Mouse (Mus musculus) right cerebral cortex, postnatal 4 days (tissue): Measurements from ENCODE around the gene Cenpm.
"Not testable (repeated sequence)": the region's sequence is repeated elsewhere in the genome, so short reads cannot be mapped to it uniquely, and the experiment has no call there.

Experiments
- DNase-seq: peaks from one replicate; pipeline ENCODE4 v3.0.0-alpha.2; 2022

Gene Cenpm

DNA sequence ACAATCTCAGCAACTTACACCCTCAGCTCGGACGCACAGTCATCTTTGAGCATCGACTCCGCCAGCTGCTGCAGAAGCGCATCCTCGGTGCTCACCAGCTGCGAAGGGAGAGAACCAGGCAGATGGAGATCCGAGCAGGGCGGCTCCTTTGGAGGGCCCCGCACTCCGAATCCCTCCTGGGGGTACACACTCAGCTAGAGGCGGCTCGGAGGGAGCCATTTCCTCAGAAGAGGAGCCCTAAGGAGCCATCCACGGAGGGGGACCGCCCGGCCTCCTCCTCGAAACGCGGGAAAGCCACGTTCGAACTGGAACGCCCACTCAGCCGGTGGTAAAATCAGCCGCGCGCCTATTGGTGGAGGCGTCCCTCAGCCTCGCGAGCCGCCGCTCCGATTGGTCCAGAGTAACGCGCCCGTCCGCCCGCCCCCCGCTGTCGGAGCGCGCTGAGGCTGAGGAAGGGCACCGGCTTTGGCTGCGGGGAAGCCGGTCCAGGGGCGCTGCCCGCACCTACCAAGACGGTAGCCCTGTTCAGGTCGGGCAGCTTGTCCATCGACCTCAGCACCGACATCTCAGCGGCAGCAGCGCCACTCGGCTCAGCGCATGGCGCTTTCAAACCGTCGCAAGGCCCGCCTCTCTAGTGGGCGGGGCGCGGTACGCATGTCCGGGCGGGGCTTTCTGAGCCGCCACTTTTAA lies at the start of gene Cenpm:
Gene Cenpm (minus strand): TSS at position 634 of the 690 bp plus-strand sequence.
- DNase-seq = peak; percentile 93

DNA sequence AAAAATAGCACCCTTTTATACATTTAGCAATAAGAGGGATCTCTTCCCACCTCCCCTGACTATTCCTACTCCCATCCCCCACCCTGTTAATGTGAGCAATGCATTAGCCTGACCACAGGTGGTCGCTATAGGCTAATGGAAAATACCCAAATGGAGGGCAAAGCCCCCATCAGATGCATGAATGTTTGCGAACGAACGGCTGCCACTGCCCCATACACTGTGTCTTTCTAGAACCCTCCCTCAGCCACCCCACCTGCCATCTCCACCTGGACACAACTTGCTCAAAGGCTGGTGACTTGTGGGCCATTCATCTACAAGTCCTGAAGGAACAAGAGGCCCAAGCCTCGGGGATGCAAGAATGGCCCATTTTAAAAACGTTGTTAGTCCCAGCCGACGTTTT lies 49.5 kb upstream of the Cenpm start:
- no peak for DNase-seq

DNA sequence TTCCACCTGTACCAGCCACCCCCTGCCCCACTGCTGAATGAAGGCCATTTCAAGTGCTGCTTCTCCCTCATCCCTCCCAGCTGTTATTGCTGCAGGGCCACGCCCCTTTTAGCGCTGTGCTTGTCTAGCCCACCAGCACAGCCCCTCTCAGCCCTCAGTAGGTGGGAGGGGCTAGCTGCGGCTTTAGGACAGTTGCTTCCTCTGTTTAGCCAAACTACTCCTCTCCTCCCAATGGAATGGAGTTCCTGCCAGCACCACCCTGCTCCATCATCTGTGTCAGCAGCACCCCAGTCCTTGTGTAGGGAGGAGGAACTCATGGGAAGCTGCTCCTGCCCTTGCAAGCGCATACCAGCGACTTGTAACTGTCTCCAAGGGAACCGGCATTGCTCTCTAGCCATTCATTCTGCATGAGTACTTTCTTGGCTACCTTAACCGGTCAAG lies 48.7 kb upstream of the Cenpm start:
- DNase-seq = no peak

DNA sequence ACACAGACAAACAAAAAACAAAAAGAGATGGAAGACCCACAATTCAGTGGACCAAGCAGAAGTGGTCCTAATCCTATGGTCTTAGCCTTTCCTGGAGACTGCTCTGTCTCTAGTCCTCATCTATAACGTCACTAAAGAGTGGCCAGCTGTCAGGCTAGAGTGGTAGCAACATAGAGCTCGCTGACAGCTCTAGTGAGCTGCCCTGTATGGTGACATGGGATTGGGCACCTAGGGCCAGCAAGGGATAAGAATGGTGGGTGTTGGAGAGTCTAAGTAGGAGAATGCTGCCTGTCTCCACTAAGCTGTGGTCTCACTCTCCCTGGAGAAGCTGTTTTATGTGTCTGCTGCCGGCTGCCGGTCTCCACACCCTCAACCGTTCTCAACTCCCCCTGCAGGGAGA lies 48.3 kb upstream of the Cenpm start:
- DNase-seq = no peak

DNA sequence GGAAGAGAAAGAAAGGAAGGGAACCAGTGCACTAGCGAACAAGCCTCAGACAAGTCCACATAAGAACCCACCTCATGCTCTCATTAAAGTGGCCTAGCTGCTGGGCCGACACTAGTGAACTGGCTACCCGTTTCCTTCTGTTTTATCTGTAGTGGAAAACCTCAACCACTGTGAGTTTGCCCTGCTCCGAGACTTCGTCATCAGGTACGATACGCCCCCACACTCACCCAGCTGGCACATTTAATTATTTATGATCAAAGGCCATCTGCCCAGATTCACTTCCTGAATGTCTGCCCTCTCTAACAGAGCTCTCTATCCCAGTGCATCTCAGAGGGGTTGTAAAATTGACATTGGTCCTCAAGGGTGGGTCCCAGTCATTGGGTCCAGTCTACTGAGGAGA lies 45.7 kb upstream of the Cenpm start:
- DNase-seq = no peak

DNA sequence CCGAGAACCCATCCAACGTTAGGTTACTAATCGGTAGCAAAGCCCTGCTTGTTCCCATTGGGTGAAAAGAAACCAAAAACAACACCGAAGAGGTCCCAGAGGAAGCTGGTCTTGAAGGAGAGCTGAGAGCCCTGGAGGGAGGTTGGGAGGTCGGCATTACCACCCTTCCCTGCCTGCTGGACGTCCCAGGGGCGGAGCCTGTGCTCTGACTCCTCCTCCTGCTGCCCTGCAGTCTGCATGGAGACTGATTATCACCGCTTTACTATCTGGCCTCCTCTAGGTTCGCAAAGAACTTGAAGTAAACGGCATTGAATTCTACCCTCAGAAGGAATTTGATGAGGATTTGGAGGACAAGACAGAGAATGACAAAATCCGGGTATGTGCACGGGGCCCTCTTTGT lies 41.6 kb upstream of the Cenpm start:
- no peak for DNase-seq

DNA sequence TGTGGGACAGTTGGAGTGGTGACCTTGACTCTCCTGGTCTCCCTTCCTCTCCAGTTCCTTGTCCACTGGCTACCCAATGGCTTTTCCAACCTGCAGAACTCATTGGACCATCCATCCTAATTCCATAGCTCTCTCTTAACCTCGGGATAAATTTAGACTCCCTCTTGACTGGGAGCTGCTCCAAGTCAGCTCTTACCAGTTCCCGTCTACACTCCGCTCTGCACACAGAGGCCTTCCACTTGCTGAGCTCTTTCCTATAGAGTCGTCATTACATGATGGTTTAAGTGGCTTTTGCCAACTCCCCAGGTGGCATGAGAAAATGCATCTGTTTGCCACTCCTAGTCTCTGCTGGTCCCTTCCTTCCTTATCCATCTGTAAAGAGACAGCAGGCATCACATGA lies 36.1 kb upstream of the Cenpm start:
- DNase-seq = no peak

DNA sequence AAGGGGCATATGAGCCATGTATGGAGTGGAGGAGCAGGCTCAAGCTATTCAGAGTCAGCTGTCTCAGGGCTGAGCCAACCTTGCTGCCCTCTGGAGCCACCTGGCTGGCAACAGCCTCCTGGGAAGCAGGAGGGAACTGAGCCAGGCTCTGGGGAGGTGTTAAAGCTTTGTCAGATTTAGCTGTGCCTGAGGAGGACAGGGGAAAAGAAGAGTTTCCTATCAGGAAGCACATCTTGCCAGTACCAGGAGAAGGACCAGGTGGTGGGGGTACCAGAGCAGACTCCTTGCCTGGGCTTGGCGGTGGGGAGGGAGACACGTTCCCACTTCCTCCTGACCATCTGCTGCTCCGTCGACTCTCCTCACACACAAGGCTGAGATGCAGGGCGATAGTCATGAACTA lies 33.0 kb upstream of the Cenpm start:
- no peak for DNase-seq

DNA sequence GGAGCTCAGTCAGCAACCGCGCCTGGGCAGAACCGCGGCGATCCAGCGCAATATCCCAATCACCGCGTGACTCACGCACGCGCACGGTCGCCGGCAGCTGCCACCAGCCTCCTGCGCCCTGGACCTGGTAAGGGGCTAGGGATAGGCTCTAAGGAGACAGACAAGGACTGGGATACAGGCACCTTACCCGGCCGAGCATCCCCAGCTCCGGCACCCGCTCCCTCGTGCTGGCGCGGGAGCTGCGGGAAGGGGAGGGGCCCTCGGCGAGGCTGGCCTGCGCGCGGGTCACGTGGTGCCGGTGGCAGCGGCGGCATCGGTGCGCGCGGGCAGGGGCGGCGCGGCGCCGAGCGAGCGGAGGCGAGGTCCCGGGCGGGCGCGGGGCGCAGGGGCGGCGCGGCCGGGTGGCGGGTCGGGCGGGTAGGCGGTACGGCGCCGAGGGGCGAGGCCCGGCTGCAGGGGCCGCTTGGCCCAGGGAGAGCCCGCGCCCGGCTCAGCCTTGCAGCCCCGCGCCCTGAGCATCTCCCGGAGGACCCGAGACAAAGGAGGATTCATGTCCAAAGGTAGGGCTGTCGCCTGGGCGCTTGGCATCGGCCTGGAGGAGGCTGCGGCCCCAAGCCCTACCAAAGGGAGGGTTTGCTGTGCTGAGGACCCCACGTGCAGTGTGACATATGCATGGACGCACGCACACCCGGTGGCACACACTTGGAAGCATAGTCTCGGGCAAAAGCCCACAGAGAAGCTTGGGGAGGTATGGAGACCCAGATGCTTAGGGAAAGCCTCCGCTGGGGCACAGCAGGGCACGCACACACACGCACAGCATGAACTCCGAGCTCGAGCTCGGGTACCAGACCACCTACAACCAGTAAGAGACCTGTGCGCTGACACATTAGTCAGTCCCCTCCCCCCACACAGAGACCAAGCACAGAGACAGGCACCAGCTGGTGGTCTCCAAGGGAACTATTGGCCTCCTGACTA lies 30.7 kb upstream of the Cenpm start:
- DNase-seq = peak; percentile 82

DNA sequence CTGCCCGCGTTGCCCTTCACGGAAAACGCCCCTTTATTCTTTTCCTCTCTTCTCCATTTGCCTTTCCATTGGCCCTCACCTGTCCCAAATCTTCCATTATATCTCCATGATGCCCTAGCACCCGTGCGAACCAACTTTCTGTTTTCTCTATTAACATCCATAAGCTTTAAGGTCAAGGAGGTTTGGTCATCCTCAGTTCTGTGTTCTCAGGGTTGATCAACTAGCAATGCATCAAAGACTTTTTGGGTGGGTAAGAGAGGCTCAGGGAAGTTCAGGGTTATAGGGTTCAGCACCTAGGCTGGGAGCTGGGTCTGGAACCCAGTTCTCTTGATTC lies 30.0 kb upstream of the Cenpm start, which contains the start of gene Sept3:
Gene Sept3 (plus strand): TSS at position 301 of the 334 bp plus-strand sequence.
- DNase-seq = no peak

DNA sequence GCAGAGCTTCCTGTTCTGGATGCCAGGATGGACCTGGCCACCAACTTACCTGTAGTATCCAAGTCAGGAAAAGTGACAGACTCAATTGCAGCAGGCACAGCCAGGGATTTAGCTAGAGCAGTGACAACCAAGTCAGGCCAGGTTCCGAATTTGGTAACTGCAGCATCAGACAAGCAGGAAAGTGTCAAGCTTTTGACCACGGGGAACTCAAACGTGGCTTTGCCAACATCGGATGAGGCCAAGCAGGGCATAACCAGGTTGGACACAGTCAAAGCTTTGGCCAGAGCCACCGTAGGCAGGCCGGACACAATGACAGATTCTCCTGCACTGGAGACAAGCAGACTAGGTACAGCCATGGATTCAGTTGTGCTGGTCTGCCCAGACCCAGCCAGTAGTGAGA lies 27.7 kb upstream of the Cenpm start:
- DNase-seq = no peak

DNA sequence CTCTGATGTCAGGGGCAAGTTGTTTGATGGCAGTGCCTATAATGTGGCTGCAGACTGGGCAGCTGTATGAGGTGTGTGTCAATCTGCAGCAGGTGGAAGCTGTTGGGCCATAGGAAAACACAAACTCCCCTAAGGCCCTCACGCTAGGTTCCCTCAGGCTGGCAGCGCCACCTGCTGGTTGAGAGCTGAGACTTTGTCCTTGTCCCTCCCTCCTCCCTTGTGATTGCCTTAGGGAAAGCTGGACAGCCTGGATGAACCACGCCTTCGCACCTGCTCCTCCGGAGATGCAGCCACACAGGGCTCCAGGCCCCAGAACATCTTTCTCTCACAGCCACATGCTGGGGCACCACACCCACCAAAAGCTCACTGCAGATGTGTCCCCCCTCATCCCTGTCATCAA lies 26.7 kb upstream of the Cenpm start:
- DNase-seq = peak; percentile 91

DNA sequence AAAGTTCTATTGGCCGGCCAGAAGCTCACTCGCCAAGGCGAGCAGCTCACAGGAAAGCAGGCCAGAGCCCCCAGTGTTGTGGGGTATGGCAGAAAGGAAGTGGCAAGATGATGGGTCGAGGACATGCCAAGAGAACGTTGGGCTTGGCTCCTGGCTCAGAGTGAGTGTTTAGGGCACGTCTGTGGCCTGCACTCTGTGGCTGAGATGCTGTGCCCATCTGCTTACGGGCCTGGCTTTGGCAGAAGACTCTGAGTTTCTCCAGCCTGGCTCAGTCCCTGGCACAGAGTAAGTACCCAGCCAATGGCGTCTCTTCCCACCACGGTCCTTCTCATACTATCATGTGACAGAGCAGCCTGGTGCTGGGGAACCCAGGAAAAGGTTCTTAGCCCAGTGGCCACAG lies 24.2 kb upstream of the Cenpm start:
- DNase-seq = no peak

DNA sequence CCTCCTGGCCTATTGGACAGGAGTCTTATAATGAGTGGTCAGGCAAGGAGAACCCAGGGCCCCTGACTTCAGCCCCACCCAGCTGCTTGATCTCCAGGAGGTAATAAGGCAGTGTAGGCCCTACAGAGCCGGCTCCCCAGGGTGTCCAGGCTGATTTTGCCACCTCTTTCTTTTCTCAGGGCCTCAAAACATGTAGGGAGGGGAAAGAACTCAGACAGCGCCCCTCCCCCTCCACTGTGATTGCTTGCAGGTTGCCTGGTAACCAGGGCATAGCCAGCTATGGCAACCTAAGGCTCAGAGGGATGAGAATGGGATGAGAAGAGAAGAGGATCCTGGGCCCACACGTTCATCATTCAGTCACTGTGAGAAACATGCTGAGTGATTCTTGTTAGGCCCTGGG lies 23.6 kb upstream of the Cenpm start:
- DNase-seq = peak; percentile 78

DNA sequence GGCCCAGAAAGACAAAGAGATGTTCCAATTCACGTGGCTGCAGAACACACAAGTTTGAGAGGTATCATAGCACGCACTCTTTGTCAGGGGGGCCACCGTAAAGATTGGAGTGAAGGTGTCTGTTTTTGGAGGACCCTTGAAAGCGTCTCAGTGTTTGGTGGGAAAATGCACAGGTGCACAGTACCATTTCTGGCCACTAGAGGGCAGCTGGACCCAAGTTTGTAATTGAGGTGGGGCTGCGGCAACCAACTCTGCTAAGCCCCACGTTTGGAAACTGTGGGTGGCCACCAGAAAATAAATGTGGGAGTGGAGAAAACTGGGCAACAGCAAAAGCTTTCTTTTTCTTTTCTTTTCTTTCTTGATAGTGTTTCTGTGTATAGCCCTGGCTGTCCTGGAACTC lies 21.8 kb upstream of the Cenpm start:
- DNase-seq = peak; percentile 81

DNA sequence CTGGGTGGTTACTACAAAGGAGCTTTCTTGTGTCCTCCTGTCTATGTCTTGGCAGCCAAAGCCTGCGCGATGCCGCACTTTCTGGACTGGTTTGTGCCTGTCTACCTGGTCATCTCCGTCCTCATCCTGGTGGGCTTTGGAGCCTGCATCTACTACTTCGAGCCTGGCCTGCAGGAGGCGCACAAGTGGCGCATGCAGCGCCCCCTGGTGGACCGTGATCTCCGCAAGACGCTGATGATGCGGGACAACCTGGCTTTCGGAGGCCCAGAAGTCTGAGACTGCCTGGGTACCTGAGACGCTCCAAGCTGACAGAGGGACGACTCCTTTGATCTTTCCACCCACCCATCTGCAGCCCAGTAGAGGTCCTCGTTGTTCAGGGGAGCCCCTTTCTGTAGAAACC lies 15.0 kb upstream of the Cenpm start:
- peak; percentile 89 for DNase-seq

DNA sequence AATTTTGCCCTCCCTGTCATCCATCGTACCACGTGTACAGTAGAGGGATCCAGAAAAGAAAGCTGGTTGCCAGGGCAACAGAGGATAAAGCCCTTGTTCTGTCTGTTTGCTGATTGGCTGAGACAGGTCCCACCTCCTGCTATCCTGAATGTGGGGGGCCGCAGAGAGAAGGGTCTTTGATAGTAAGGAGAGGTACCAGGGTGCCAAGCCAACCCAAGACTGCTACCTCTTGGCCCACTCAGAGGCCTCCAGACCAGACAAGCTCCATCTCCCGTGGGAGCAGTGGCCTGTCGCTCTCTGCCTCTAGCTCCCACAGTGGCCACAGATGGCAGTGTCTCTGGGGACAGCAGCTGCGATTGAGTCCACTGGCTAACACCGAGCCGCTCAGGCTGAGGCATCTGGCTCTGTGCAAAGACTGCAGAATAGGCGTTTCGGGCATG lies 11.4 kb upstream of the Cenpm start:
- DNase-seq = peak; percentile 70

DNA sequence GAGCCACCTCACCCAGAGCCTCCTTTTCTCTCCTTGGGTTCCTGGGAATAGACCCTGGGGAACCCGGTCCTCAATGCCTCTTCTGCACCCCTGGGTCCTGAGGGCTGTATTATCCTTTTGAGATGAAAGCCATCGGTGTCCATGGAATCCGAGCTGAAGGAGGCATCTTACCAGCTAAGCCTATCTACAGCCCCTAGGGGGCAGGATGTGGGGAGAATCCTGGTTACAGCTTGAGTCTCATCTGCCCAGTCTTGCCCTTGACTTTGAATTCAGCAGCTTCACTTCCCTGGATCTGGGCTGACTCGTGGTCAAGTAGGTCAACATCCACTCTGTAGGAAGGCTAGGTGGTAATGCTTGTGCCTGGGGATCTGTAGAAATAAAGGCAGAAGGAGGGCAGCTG lies 10.7 kb upstream of the Cenpm start:
- DNase-seq = no peak

DNA sequence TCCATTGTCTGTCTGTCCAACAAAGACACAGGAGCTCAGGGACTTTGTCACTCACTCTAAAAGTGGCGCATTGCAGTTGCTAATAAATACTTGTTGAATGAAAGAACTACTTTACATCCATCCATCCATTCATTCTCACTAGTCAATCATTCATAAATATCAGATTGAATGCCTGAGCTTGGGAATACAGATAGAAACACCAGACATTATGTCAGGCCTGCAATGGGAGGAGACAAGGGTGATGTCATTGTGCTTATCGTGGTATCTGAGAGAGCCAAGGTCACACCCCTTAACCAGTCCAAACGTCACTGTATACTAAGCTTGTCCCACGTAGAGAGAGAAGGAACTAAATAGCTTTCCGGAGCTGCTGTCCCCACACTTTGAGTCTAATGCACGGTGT lies 7.5 kb upstream of the Cenpm start, which contains the start of gene 1500009C09Rik:
Gene 1500009C09Rik (plus strand): TSS at position 301 of the 400 bp plus-strand sequence.
- DNase-seq = no peak

DNA sequence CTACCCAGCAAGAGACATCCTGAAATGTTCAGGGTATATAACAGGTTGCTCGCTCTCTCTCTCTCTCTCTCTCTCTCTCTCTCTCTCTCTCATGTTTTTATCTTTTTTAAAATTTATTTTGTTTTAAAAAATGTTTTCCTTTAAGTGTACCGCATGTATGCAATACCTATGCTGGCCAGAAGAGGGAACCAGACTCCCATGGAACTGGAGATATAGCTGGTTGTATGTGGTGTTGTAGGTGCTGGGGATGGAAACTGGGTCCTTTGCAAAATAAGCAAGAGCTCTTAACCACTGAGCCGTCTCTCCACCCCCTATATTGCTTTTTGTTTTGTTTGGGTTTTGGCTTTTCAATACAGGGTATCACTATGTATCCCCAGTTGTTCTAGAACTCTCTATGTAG lies 7.0 kb upstream of the Cenpm start:
- no peak for DNase-seq

DNA sequence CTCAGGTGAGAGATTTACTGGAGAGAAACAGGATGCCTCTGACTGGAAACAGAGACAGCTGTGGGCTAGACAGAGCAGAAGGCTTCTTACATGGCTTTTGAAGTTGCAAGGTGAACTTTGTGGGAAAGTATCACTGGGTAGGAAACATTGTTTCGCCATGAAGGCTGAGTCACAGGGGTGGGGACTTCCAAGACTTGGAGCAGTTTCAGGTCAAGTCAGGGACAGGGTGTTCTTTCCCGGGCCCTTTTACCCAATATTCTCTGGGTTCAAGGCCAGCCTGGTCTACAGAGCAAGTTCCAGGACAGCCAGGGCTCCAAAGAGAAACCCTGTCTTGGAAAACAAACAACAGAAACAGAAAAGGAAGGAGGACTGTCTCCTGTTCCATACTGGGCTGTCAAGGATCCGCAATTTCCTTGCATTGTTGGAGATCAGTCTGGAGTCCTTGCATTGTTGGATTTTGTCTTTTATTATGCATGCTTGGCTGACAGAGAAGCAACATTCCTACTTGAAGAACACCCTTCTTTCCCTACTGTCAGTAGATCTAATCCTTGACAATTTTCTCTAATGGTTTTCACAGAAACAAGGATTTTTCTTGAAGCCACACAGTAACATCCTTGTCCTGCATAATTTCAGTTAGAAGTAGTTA lies 2.7 kb upstream of the Cenpm start:
- DNase-seq = no peak

DNA sequence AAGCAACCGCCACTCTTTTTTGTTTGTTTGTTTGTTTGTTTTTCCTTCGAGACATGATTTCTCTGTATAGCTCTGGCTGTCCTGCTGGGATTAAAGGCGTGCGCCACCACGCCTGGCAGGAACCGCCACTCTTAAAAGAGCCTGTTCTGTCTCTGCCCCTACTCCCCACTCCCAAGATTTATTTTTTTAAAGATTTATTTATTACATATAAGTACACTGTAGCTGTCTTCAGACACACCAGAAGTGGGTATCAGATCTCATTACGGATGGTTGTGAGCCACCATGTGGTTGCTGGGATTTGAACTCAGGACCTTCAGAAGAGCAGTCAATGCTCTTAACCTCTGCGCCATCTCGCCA lies 235 bp upstream of the Cenpm start:
- not testable (repeated sequence) for DNase-seq

DNA sequence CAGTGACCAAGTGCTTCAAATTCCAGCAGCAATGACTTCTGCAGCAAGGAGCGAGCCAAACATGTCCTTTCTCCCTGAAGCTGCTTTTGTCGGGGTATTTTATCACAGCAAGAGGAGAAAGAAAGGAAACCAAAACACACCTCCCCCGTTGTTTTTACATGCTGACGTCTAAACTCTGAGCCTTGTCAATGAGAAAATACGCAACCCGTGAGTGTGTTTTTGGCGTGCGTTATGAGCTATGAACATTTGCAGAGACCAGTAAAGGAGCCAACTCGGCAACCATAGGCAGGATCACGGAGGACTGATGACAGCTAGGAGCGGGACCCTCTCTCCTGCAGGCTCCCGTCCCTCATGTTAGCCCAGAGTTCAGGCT lies 820 bp downstream of the Cenpm start:
- DNase-seq = no peak

DNA sequence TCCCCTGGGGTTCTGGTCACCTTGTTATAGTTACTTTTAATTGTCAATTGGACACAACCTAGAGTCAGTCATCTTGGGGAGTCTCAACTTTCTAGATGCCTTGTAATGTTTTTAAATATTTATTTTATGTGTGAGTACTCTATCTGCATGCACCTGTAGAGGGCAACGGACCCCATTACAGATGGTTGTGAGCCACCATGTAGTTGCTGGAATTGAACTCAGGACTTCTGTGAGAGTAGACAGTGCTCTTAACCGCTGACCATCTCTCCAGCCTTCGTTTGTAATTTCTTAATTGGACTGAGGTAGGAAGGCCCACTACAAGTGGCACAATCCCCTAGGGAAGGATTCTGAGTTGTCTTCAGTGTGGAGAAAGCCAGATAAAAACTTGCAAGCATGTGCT lies 1.2 kb downstream of the Cenpm start:
- no peak for DNase-seq
